Mouse (Mus musculus) right cerebral cortex, adult 18-20 months (tissue): Measurements from ENCODE around the gene Arhgap25.
"Not testable (repeated sequence)": the region's sequence is repeated elsewhere in the genome, so short reads cannot be mapped to it uniquely, and the experiment has no call there.

Experiments
- DNase-seq: peaks from one replicate; pipeline ENCODE4 v3.0.0; 2022; ENCODE audit warnings: mixed read lengths

The Arhgap25 gene

GRCm38 (mm10) chr6:87535651-87536050 is 2.6 kb upstream of the Arhgap25 start:
- peak; percentile 75 for DNase-seq

GRCm38 (mm10) chr6:87534855-87535575 is 2.0 kb upstream of the Arhgap25 start:
- no peak for DNase-seq

- DNase-seq = no peak
Measured at GRCm38 (mm10) chr6:87531456-87532015, 1.5 kb downstream of the Arhgap25 start.

GRCm38 (mm10) chr6:87530386-87530785 is 2.7 kb downstream of the Arhgap25 start:
- DNase-seq = no peak

- no peak for DNase-seq
Measured at GRCm38 (mm10) chr6:87527846-87528557, 5.1 kb downstream of the Arhgap25 start.

GRCm38 (mm10) chr6:87527366-87527765 is 5.7 kb downstream of the Arhgap25 start:
- no peak for DNase-seq

- no peak for DNase-seq
Measured at GRCm38 (mm10) chr6:87525126-87525525, 7.9 kb downstream of the Arhgap25 start.

GRCm38 (mm10) chr6:87524281-87524680 is 8.8 kb downstream of the Arhgap25 start:
- DNase-seq = no peak

- DNase-seq = no peak
Measured at GRCm38 (mm10) chr6:87523736-87524135, 9.3 kb downstream of the Arhgap25 start.

- peak; percentile 48 for DNase-seq
Measured at GRCm38 (mm10) chr6:87523085-87523484, 10.0 kb downstream of the Arhgap25 start.

GRCm38 (mm10) chr6:87522236-87522635 is 10.8 kb downstream of the Arhgap25 start:
- DNase-seq = peak; percentile 61

GRCm38 (mm10) chr6:87521705-87522104 is 11.4 kb downstream of the Arhgap25 start:
- not testable (repeated sequence) for DNase-seq

GRCm38 (mm10) chr6:87520572-87520971 is 12.5 kb downstream of the Arhgap25 start:
- DNase-seq = no peak

- DNase-seq = no peak
Measured at GRCm38 (mm10) chr6:87519809-87520208, 13.2 kb downstream of the Arhgap25 start.

- DNase-seq = no peak
Measured at GRCm38 (mm10) chr6:87518622-87519021, 14.4 kb downstream of the Arhgap25 start.

- peak; percentile 26 for DNase-seq
Measured at GRCm38 (mm10) chr6:87517753-87518409, 15.2 kb downstream of the Arhgap25 start.

GRCm38 (mm10) chr6:87514321-87514720 is 18.7 kb downstream of the Arhgap25 start:
- no peak for DNase-seq

GRCm38 (mm10) chr6:87513046-87513767 is 19.9 kb downstream of the Arhgap25 start:
- DNase-seq = peak; percentile 61

GRCm38 (mm10) chr6:87510999-87511398 is 22.1 kb downstream of the Arhgap25 start:
- peak; percentile 63 for DNase-seq

GRCm38 (mm10) chr6:87509806-87510205 is 23.3 kb downstream of the Arhgap25 start:
- no peak for DNase-seq

GRCm38 (mm10) chr6:87504875-87505274 is 28.2 kb downstream of the Arhgap25 start:
- DNase-seq = no peak

GRCm38 (mm10) chr6:87503976-87504375 is 29.1 kb downstream of the Arhgap25 start:
- no peak for DNase-seq

- DNase-seq = no peak
Measured at GRCm38 (mm10) chr6:87503536-87503935, 29.5 kb downstream of the Arhgap25 start.
